Mouse (Mus musculus) stomach, postnatal 0 days (tissue): Measurements from ENCODE around the gene Txk.
A peak's percentile ranks its signal among the peaks of the same experiment; 100 is the strongest.

ENCODE experiments used
- CTCF ChIP-seq: IDR thresholded peaks from 2 replicates; pipeline ENCODE4 v1.5.1; 2016; ENCODE audit warnings: antibody characterized with exemption, low read depth, mild to moderate bottlenecking, moderate library complexity
- EP300 ChIP-seq: optimal IDR thresholded peaks from 2 replicates; pipeline ENCODE3; 2016; ENCODE audit warnings: antibody characterized with exemption

- TF ChIP-seq CTCF (peak; percentile 80), EP300 (no peak)
Measured at GRCm38 (mm10) chr5:72758925-72759924, 6.6 kb upstream of the Txk start.
